Mouse (Mus musculus) liver, postnatal 0 days (tissue): ENCODE measurements around the gene Itga10.

ENCODE experiments used
- CTCF ChIP-seq: sonication (generic); IDR thresholded peaks from 2 replicates; pipeline ENCODE4 v1.5.1; 2016; ENCODE audit warnings: antibody characterized with exemption, low read depth
- EP300 ChIP-seq: IDR thresholded peaks from 2 replicates; pipeline ENCODE4 v1.6.1; 2016; ENCODE audit warnings: antibody characterized with exemption, low read depth, mild to moderate bottlenecking

DNA sequence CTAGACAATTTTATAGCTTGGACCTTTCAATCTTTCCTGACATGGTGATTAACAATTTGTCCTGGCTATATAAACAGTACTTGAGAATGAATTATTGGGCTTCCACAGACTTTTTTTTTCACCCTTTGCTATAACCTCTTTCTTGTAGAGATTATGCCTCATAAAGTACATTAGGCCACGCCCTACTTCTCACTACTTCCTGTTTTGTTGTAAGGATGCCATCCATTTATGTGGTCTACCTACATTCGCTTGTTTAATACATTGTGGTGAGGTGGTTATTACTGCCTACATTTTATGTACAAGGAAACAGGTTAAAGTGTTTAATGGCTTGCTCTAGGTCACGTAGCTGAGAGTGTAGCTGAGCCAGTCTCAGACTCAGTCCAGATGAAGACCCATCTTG is 29.8 kb downstream of the Itga10 start:
- TF ChIP-seq CTCF (no peak), EP300 (no peak)
